Comparison of ENCODE assay signal across 19 mouse cellular contexts in genomic region chr12:79455848-79456164, GRCm38 (mm10).
DNase-seq lines count a peak whose midpoint lies in the region; ATAC-seq lines count a peak whose summit lies in the region.
"Had no signal": no experiment of that assay in that cellular context is flagged by ENCODE, and none has a peak within 500 bp of the region (broad histone marks: within the 10 kb centered on the region; RNA-seq: fewer than 3 reads in every experiment).

No protein-coding gene starts in this region.

- 48% methylated on average over 3 of the region's 3 CpGs for WGBS in heart, embryonic 13.5 days
- WGBS in midbrain, embryonic 10.5 days, result 59% methylated on average over 3 of the region's 3 CpGs
- WGBS in midbrain, embryonic 14.5 days, result 37% methylated on average over 3 of the region's 3 CpGs
- 52% methylated on average over 3 of the region's 3 CpGs for WGBS in embryonic facial prominence, embryonic 15.5 days
- 25% methylated on average over 3 of the region's 3 CpGs for WGBS in limb, embryonic 12.5 days
- 48% methylated on average over 3 of the region's 3 CpGs for WGBS in intestine, embryonic 15.5 days

- H3K9ac ChIP-seq in heart, embryonic 13.5 days, result no peak overlapping the region
- no peak overlapping the region for H3K9ac ChIP-seq in midbrain, embryonic 14.5 days (replicated peaks; ENCODE audit: low read length)
- no peak overlapping the region for H3K9ac ChIP-seq in embryonic facial prominence, embryonic 15.5 days
- no peak overlapping the region for H3K9ac ChIP-seq in limb, embryonic 12.5 days (replicated peaks)
- no peak overlapping the region for H3K9ac ChIP-seq in intestine, embryonic 15.5 days
- H3K9ac ChIP-seq: hindbrain, embryonic 15.5 days; liver, embryonic 13.5 days had no signal

- intact Hi-C loops in heart, postnatal 25 days (cut with DNase I), result no loop called here
- intact Hi-C loops in heart, postnatal 10 days (cut with DNase I), result no loop called here

- H3K27ac ChIP-seq in heart, embryonic 13.5 days (replicated peaks), result 0 out of 2 replicates have a peak overlapping the region, but pooled peaks have one; percentile 2
- H3K27ac ChIP-seq in midbrain, embryonic 10.5 days (replicated peaks), result 0 out of 2 replicates have a peak overlapping the region, but pooled peaks have one; percentile 6
- no peak overlapping the region for H3K27ac ChIP-seq in midbrain, embryonic 14.5 days (replicated peaks; ENCODE audit: low read depth, low read length)
- H3K27ac ChIP-seq in embryonic facial prominence, embryonic 15.5 days (replicated peaks), result peak overlapping the region; percentile 76
- 0 out of 2 replicates have a peak overlapping the region, but pooled peaks have one; percentile 47 for H3K27ac ChIP-seq in limb, embryonic 12.5 days
- no peak overlapping the region for H3K27ac ChIP-seq in intestine, embryonic 15.5 days
- H3K27ac ChIP-seq: hindbrain, embryonic 15.5 days; liver, embryonic 13.5 days had no signal

- H3K27me3 ChIP-seq in heart, embryonic 13.5 days (replicated peaks), result no peaks in the 10 kb centered on the region
- no peaks in the 10 kb centered on the region for H3K27me3 ChIP-seq in midbrain, embryonic 10.5 days (ENCODE audit: low read depth, poor library complexity, severe bottlenecking)
- H3K27me3 ChIP-seq in midbrain, embryonic 14.5 days (ENCODE audit: control insufficient read depth, insufficient read depth, low read length), result no peaks in the 10 kb centered on the region
- H3K27me3 ChIP-seq in embryonic facial prominence, embryonic 15.5 days, result no peaks in the 10 kb centered on the region
- no peaks in the 10 kb centered on the region for H3K27me3 ChIP-seq in limb, embryonic 12.5 days
- no peaks in the 10 kb centered on the region for H3K27me3 ChIP-seq in intestine, embryonic 15.5 days (replicated peaks)
- H3K27me3 ChIP-seq: hindbrain, embryonic 15.5 days; liver, embryonic 13.5 days had no signal

- H3K36me3 ChIP-seq in heart, embryonic 13.5 days, result no peaks in the 10 kb centered on the region
- H3K36me3 ChIP-seq in midbrain, embryonic 10.5 days, result no peaks in the 10 kb centered on the region
- no peaks in the 10 kb centered on the region for H3K36me3 ChIP-seq in midbrain, embryonic 14.5 days (ENCODE audit: control insufficient read depth, insufficient read depth, low read length)
- no peaks in the 10 kb centered on the region for H3K36me3 ChIP-seq in embryonic facial prominence, embryonic 15.5 days
- H3K36me3 ChIP-seq in limb, embryonic 12.5 days, result no peaks in the 10 kb centered on the region
- no peaks in the 10 kb centered on the region for H3K36me3 ChIP-seq in intestine, embryonic 15.5 days
- H3K36me3 ChIP-seq: hindbrain, embryonic 15.5 days; liver, embryonic 13.5 days had no signal

- H3K4me3 ChIP-seq in heart, embryonic 13.5 days, result no peak overlapping the region
- no peak overlapping the region for H3K4me3 ChIP-seq in midbrain, embryonic 10.5 days
- no peak overlapping the region for H3K4me3 ChIP-seq in midbrain, embryonic 14.5 days (replicated peaks; ENCODE audit: low read depth, low read length)
- no peak overlapping the region for H3K4me3 ChIP-seq in embryonic facial prominence, embryonic 15.5 days (replicated peaks)
- H3K4me3 ChIP-seq in limb, embryonic 12.5 days (replicated peaks), result no peak overlapping the region
- no peak overlapping the region for H3K4me3 ChIP-seq in intestine, embryonic 15.5 days (replicated peaks)
- H3K4me3 ChIP-seq: hindbrain, embryonic 15.5 days; liver, embryonic 13.5 days had no signal

- H3K4me2 ChIP-seq in heart, embryonic 13.5 days, result no peak overlapping the region
- H3K4me2 ChIP-seq in midbrain, embryonic 14.5 days (ENCODE audit: low read length), result no peak overlapping the region
- H3K4me2 ChIP-seq in embryonic facial prominence, embryonic 15.5 days (replicated peaks), result no peak overlapping the region
- H3K4me2 ChIP-seq in limb, embryonic 12.5 days, result no peak overlapping the region
- H3K4me2 ChIP-seq in intestine, embryonic 15.5 days (replicated peaks), result no peak overlapping the region
- H3K4me2 ChIP-seq: hindbrain, embryonic 15.5 days; liver, embryonic 13.5 days had no signal

- ATAC-seq in heart, embryonic 13.5 days (ENCODE audit: extremely low read depth, insufficient number of reproducible peaks, low FRiP score, low TSS enrichment), result no peak
- no peak for ATAC-seq in midbrain, embryonic 14.5 days (ENCODE audit: low FRiP score, low TSS enrichment)
- ATAC-seq in embryonic facial prominence, embryonic 15.5 days (ENCODE audit: insufficient number of reproducible peaks, low FRiP score, low TSS enrichment, low read depth), result no peak
- no peak for ATAC-seq in limb, embryonic 12.5 days (ENCODE audit: insufficient number of reproducible peaks, insufficient read depth, low FRiP score, low TSS enrichment, low read depth)
- ATAC-seq in intestine, embryonic 15.5 days, result no peak
- ATAC-seq: lung, postnatal 0 days; midbrain, embryonic 16.5 days had no signal

- H3K4me1 ChIP-seq in heart, embryonic 13.5 days, result peaks cover 18% of the 10 kb centered on the region
- peaks cover 12% of the 10 kb centered on the region for H3K4me1 ChIP-seq in midbrain, embryonic 10.5 days
- no peaks in the 10 kb centered on the region for H3K4me1 ChIP-seq in midbrain, embryonic 14.5 days (ENCODE audit: control insufficient read depth, insufficient read depth, low read length)
- no peaks in the 10 kb centered on the region for H3K4me1 ChIP-seq in embryonic facial prominence, embryonic 15.5 days
- H3K4me1 ChIP-seq in limb, embryonic 12.5 days (replicated peaks), result peaks cover 16% of the 10 kb centered on the region
- peaks cover 5% of the 10 kb centered on the region; the same call in 1 of the 2 replicates for H3K4me1 ChIP-seq in intestine, embryonic 15.5 days (replicated peaks)
- H3K4me1 ChIP-seq: liver, embryonic 13.5 days had no signal

- no peaks in the 10 kb centered on the region for H3K9me3 ChIP-seq in heart, embryonic 13.5 days
- H3K9me3 ChIP-seq in midbrain, embryonic 10.5 days (replicated peaks), result no peaks in the 10 kb centered on the region
- no peaks in the 10 kb centered on the region for H3K9me3 ChIP-seq in midbrain, embryonic 14.5 days (ENCODE audit: control insufficient read depth, low read length)
- no peaks in the 10 kb centered on the region for H3K9me3 ChIP-seq in embryonic facial prominence, embryonic 15.5 days (replicated peaks)
- no peaks in the 10 kb centered on the region for H3K9me3 ChIP-seq in limb, embryonic 12.5 days
- no peaks in the 10 kb centered on the region for H3K9me3 ChIP-seq in intestine, embryonic 15.5 days
- H3K9me3 ChIP-seq: hindbrain, embryonic 15.5 days; liver, embryonic 13.5 days had no signal

- DNase-seq in heart, postnatal 25 days (ENCODE audit: low spot score), result no peak
- DNase-seq in midbrain, embryonic 10.5 days (ENCODE audit: low spot score), result no peak
- DNase-seq in midbrain, embryonic 14.5 days, result no peak
- DNase-seq in heart, postnatal 10 days, result no peak
- DNase-seq: adrenal gland, adult 8-10 months; cerebellum, adult 11 months; cerebellum, postnatal 36 days; heart, adult 18-20 months; kidney, adult 18-20 months; liver, embryonic 13.5 days; right cerebral cortex, postnatal 14 days; thymus, postnatal 14 days had no signal

Comparison
In these comparisons a context has a peak if more than half of its experiments do, and no peak if none do; other contexts are left out.
1. H3K27ac ChIP-seq: peak in heart, embryonic 13.5 days (single experiment), midbrain, embryonic 10.5 days (single experiment), embryonic facial prominence, embryonic 15.5 days (single experiment) and limb, embryonic 12.5 days (single experiment); none in midbrain, embryonic 14.5 days (single experiment) and intestine, embryonic 15.5 days (single experiment).